Mouse (Mus musculus) heart, postnatal 10 days (tissue): ENCODE results near the gene Fbxo33. TPM values are rescaled to one million over a fixed set of nuclear protein-coding genes. Genes with fewer than 3 reads are reported as not detected.
"Not testable (repeated sequence)": the region's sequence is repeated elsewhere in the genome, so short reads cannot be mapped to it uniquely, and the experiment has no call there.

Source experiments
- DNase-seq, 2 experiments: peaks; one replicate each; pipeline ENCODE4 v3.0.0; 2021
- intact Hi-C: fragments of 180-260 bp; cut with DNase I; formaldehyde crosslinking; loops from one replicate; pipeline ENCODE4 v1.15.1; 2025
- total RNA-seq, 2 experiments: library from RNA; stranded (reverse); gene quantifications; 2 replicates each; pipeline ENCODE4 v1.2.3; 2021

The Fbxo33 gene
- total RNA-seq: 10 to 100 TPM; 10.3 to 11.2 TPM

DNA sequence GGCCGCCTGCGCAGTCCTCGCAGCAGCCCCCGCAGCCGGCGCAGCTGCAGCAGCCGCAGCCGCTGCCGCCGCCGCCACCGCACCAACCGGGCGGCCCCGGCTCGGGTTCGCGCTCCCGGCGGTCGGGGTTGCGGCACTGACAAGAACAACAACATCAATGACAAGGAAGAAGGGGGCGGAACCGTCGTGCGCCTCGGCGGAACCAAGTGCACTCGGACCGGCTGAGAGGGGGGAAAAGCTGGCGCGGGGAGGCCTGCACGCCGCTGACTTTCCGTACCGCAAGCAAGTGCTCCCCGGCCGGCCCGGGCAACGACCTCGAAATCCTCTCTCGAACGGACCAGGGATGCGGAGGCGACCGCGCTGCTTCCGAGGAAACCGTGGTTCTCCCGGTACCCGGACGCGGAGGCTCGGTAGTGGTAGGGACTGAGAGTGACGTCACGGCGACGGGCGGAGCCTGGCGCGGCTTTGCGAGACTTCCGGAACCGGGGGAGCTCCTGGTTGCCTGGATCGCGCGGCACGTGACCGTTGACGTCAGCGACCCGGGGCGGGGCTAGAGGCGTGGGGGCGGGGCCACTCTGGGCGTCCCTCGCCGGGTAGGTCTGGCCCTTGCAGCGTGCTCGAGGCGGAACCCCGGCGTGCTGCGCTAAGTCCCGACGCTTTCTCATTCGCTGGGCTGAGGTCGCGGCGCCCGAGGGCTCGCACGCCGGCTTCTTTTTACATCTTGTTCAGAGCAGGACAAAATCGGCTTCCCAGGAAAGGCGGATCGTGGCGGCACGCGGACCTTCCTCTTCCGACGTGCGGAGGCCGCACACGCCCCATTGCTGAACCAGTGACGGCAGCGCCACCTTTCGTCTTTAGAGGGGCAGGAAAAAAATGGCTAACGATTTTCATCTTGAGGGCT, at the start of gene Fbxo33:
Fbxo33 (minus strand) TSS at position 401 of the 901 bp plus-strand sequence.
- DNase-seq: peak; percentile 98
- intact Hi-C loops: loop anchor here (2.0 to 5.0 kb wide), 3 partner anchors 89 to 207 kb away; partner anchors contain the start of genes Gemin2, Pnn and Sec23a

DNA sequence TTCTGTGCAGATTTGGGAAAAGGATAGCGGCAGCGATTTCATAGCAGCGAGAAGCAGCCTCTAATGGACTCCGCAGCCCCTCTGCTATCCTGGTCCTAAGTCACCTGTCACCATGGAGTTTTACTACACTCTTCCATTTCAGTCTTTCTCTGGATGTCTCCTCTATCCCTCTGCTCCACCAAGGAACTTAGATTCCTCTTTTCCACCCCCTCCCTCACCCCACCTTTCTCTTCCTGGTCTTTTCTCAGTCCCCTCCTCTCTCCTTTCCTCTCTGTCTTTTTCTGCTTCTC, 46.4 kb upstream of the Fbxo33 start:
- intact Hi-C loops: no loop called here
- DNase-seq: no peak

DNA sequence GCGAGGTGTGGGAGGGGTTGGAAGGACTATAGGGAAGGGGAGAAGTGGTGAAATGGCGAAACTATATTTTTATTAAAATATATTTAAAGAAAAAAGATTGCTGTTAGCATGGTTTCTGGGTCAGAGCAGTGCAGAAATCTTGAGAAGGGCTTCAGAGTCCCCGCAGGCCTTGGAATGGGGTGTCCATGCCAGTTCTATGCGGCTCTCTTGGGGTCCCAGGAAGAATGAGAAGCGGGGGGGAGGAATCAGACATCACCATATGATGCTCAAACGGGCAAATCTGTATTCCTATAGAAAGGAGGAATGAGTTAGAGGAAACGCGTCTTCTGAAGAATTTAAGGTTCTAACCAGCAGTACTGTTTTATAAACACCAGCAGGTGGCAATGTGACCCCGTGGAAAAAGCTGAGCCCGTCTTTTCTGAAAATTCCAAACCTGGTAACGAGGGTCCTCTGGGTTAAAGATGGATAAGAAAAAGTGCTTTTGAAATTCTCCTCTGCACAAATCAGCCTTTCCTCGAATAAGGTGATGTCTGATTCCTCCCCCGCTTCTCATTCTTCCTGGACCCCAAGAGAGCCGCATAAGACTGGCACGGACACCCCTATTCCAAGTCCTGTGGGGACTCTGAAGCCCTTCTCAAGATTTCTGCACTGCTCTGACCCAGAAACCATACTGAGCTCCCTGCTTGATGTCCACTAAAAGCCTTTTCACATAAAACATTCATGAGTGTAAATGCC, 45.8 kb upstream of the Fbxo33 start:
- intact Hi-C loops: no loop called here

DNA sequence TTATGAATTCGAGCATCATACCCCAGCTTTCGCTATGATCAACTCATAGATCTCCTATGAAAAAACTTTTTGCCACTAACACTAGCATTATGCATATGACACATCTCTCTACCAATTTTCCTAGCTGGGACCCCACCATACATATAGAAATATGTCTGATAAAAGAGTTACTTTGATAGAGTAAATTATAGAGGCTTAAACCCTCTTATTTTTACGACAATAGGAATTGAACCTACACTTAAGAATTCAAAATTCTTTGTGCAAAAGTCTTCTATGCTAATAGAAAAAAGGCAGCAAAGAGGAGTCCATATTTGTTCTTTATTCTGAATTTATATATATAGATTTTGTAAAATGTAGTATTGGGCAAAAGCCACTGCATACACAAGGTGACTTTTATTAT, 43.3 kb upstream of the Fbxo33 start:
- DNase-seq: no peak
- intact Hi-C loops: no loop called here

More for the DNA sequence above, 45.8 kb upstream of the Fbxo33 start:
- DNase-seq: peak; percentile 10 to 35

DNA sequence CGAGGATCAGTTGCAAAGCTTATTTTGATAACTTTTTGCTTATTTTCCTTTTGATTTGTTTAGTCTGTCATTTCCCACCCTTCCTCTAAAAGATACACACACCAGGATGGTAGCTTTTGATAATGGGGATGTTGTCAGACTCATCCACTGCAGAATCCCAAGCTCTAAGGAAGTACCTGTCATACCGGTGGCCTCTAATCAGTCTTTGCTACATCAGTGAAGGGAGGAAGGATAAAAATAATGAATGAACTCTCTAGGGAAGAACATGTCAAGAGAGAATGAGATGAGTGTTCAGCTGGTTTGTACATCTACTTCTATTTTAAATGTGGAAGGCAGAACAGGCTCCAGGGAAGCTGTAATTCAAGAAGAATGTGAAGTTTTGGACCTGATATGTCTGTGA, 41.3 kb upstream of the Fbxo33 start:
- DNase-seq: no peak
- intact Hi-C loops: no loop called here

DNA sequence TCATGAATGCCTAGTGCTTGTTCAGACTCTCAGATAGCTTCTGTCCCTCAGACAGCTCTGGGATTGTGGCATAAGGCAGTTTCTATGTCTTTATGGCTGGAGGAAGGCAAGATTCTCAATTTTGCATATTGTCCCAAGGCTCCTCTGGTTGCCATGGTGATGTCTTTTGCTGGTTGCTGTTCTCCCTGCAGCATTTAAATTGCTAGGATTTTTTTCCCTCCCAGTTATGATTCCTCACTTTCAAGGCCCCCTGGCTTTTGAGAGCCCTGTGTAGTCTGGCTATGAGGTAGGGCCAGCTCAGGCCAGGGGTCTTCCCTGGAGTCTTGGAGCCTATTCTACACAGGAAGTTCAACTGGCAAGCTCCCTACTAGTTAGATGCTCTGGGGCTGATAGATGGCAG, 40.8 kb upstream of the Fbxo33 start:
- intact Hi-C loops: no loop called here
- DNase-seq: no peak

DNA sequence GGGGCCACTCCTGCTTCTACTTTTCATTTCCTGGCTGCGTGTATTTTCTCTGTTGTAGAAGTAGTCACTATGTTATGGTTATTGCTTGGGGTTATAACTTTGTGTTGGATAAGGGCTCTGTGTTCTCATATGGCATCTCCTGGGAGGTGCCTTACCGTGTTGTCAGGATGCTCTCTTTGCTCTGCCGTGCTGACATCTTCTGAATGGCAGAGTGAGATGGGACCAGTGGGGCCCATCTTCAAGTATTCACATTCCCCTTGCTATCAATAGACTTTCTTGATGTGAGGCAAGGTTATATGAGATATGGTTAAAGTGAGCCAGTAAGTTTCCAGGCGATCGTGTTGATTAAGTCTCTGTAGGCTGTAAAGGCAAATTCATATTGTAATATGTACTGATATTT, 39.5 kb upstream of the Fbxo33 start:
- intact Hi-C loops: no loop called here
- no peak for DNase-seq

DNA sequence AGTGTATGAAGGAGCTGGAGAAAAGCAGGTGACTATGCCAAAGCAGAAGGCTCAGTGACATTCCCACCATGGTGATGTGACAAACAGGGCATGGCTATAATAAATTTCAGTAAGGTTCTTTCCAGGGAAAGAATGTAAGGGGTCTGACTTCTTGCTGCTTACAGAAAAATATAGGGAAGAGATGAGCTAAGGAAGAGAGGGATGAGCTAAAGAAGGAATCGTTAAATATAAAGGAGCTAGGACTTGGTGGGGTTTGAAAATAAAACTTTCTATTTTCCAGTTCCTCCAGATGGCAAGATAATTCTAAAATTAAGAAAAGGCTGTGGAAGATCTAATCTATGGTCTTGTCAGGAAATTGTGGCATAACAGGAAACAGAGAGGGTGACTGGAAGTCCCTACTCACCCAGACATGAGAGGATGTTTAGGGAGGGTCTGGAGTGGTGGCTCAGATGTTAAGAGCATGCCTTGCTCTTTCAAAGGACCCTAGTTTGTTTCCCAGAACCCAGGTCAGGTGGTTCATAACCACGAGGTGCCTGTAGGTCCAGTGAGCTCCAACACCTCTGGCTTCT, 30.8 kb upstream of the Fbxo33 start:
- intact Hi-C loops: no loop called here
- no peak for DNase-seq

DNA sequence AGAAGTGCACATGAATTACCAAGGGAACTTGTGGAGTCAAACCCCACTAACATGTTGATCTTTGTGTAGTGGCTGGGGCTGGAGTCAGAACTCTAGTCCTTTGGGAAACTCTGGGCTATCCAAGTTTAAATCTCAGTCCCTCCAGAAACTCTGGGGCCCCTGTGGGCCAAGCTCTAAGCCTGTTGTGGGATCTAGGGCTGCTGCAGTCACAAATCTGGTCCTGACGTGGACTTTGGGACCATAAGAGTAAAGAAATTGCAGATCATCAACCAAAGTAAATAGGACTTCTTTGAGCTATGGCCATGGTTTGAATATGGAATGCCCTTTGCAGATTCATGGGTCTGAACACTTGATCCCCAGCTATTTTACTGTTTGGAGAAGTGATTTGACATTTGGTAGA, 29.4 kb upstream of the Fbxo33 start:
- intact Hi-C loops: no loop called here
- DNase-seq: no peak

DNA sequence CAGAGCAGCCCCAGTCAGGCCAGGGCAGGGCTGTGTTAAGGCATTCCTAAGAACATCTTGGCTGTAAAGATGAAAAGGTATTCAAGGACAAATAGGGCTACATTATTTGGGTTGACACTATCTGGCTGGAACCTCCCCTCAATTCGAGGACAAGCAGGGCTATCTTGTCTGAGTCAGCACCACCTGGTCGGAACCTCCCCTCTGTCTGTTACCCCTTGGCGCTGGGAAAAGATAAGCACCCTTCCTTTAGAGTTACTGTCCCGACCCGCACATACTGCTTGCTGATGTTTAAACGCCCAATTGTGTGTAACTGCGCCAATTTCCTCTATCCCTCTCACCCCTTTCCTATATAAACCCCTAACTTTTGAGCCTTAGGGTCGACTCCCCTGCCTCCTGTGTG, 21.5 kb upstream of the Fbxo33 start:
- DNase-seq, intact Hi-C loops: not testable (repeated sequence)

DNA sequence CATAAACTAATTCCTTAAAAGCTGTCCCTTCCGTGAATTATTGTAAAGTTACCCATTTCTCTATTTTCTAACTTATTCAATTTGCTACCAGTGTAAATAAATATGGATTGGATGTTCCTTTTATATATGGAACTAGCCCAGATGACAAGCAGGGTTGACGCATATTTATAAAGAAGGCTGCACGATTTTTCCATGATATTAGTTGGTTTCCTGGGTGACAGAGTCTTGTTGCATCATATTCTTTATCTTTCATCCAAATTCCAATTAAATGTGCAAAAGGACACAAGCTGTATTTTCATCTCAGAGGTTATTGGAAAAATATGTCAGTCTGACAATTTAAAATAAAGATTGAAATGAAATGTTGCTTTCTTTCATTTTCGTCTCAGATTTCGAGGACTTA, 18.9 kb upstream of the Fbxo33 start:
- DNase-seq: no peak
- intact Hi-C loops: no loop called here

DNA sequence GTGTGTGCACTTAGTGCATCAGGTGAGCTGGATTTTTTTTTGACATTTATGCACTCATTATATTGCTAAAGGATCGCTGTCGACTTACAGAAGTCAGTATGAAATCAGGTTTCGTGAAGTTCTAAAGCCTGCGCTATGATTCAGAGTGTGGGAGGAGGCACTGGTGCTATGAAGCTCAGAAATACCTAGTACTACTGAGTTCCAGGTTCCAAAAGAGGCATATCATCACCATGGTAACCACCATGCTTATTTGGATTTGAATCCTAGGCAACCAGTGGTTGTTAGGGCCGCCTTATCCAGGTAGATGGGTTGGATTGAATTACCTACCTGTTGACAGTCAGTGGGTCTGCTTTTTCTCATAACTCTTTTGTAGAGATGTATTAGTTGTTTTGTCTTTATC, 8.9 kb upstream of the Fbxo33 start:
- intact Hi-C loops: no loop called here
- DNase-seq: no peak

DNA sequence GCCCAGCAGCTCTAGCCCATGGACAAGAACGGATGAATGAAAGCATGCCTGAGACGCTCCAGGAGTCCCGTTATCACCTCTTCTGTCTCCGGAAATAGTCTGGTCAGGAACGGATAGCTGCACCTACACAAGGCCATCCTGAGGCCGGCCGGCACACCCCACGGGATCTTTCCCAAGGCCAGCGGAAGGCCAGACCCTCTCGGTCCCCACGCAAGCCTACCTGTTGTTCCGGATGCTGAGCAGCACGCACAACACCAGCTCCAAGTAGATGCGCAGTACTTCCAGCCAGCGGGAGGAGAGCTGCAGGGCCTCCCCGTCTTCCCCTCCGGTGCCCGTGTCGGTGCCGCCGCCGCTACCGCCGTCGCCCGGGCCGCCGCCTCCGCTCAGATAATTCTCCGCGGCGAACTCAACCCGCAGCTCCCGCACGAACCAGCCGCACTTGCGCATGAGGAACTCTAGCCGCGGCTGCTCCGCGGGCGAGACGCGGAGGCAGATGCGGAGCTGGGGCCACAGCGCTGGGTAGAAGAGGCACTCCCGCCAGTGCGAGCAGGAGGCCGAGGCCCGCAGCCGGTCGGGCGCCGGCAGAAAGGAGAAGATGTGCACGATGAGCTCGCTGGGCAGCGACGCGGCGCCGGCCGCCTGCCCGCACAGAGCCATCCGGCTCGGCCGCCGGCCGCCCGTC, 744 bp downstream of the Fbxo33 start:
- intact Hi-C loops: loop anchor here (2.0 to 5.0 kb wide), 3 partner anchors 88 to 206 kb away; partner anchors contain the start of genes Gemin2, Pnn and Sec23a

DNA sequence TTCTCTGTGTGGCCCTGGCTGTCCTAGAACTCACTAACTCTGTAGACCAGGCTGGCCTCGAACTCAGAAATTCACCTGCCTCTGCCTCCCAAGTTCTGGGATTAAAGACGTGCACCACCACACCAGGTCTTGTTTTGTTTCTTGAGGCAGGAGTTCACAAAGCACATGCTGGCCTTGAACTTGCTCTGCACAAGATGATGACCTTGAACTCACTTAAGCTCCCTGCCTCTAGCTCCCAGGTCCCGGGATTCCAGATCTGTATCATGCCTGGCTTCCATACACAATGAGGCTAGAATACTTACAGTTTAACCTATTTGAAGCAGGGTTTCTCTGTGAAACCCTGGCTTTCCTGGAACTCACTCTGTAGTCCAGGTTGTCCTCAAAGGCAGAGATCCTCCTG, 2.2 kb downstream of the Fbxo33 start:
- DNase-seq: no peak
- intact Hi-C loops: loop anchor here (5.0 kb wide), 2 partner anchors 150 to 205 kb away; partner anchors contain the start of genes Gemin2, Pnn and Sec23a

More for the DNA sequence above, 744 bp downstream of the Fbxo33 start:
- DNase-seq: peak in 1 of 2 experiments; percentile 51

DNA sequence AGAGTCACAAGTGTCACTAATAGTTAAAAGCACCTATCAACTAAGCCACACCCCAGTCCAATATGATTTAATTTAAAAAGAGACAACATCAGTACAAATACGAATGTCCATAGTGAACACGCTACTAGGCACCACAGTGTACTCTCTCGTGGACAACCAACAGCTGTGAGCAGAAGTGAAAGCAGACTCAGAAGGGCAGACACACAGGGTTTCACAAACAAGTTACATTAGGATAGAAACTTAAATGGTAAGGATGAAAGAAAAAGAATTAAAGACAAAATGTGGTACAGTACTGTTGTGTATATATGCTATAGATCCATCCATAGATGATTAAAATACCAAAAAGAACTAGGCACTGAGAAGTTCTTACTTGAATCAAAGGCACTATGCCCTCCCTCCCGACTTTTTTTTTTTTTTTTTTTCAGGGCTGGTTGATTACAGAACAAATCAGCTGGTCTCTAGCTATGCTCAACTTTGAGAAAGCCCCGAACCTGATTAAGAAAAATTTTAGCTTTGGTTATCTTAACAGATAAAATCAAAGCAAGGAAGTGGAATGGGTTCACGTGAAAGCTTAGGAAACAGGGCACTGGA, 2.8 kb downstream of the Fbxo33 start:
- intact Hi-C loops: loop anchor here (5.0 kb wide), 2 partner anchors 149 to 204 kb away; partner anchors contain the start of genes Gemin2, Pnn and Sec23a
- no peak for DNase-seq

DNA sequence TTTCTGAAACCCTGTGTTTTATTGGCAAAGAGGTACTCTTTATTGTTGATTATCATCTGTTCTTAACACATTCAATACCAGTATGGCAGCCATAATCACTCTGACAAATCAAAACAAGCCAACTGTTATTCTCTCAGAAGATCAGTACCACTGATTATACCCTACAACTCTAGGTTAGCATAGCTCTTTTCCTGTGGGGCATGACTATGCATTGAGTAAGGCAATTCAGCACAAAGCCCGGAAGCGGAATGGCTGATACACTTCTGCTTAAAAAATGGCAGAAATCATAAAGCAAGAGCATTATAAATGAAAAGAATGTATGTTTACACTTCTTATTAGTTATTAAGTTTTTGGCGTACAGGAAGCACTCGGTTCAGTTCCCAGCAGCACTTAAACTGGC, 3.3 kb downstream of the Fbxo33 start:
- intact Hi-C loops: loop anchor here (5.0 kb wide), 2 partner anchors 149 to 204 kb away; partner anchors contain the start of genes Gemin2, Pnn and Sec23a
- DNase-seq: no peak

DNA sequence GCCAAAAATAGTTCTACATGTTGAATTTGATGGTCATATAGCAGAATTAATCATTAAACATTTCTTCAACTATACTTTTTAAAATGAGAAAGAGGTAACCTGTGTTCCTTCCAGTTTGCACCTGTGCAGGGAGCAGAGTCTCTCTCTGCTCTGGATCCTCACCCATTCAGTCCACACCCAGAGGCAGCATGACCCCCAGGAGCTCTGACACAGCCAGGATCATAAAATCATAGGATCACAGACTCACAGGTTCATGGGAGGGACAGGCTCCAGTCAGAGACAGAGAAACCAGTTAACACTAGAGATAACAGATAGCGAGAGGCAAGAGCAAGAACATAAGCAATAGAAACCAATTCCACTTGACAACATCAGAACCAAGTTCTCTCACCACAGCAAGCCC, 11.7 kb downstream of the Fbxo33 start:
- intact Hi-C loops: no loop called here
- no peak for DNase-seq

DNA sequence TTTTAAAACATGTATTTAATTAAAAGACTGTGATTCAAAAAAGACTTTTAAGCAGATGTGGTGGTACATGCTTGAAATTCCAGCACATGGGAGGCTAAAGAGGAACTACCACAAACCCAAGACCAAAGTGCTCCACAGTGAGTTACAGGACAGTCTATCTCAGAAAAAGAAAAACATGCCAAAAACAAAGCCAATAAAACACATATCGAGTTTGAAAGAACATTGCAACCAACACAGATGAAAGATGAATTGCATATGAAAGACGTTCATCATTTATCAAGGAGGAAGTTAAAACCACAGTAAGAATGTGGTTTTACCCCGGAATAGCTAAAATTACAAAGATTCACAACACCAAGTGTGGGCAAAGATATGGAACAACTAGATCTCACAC, 12.5 kb downstream of the Fbxo33 start:
- intact Hi-C loops: no loop called here
- DNase-seq: no peak

DNA sequence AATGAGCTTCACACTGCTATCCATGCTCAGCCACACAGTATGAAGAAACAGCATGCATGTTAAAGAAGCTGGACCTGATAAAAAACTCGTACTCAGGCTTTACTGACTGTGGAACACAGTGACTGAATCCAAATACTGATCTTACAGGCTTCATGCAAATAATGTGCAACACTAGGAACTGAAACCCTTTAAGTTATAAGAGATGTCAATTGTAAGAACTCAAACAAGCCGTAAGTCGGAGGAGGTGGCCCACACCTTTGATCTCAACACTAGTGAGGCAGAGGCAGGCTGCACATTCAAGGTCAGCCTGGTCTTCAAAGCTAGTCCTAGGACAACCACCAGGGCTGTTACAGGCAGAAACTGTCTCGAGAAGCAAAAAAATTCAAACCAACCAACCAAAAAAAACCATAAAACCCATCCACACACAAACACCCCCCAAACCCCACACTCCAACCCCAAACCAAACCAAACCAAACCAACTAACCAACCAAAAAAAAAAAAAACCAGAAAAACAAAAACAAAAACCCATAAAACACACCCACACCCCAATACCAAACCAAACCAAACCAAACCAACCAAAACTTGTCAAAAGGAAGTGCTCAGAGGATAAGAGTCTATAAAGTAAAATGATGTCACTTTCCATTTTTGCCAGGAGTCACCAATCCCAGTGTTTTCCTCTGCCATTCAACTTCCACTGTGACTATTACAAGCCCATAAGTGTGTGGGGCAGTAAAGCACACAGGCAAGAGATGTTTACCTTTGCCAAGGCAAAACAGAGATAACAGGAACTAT, 13.1 kb downstream of the Fbxo33 start:
- intact Hi-C loops: no loop called here
- DNase-seq: no peak

DNA sequence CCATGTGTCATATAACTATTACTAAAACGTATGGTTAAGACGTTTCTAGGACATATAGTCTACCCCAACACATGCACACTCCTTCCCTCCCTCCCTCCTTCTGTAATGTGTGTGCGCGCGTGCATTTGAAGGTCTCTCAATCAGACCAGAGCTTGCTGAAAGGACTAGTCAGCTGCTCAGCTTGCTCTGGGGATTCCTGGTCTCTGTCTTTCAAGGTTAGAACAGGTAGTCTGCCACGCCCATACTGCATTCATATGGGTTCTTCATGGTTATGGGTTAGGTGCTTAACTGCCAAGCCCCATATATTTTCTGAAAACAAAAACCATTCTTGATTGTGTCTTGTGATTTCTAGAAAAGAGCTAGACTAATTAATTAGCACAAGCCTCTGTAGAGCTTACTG, 14.0 kb downstream of the Fbxo33 start:
- intact Hi-C loops: no loop called here
- DNase-seq: no peak
